Mouse (Mus musculus): ENCODE results near the gene Nr1d1. TPM values are rescaled to one million over a fixed set of nuclear protein-coding genes. Genes with fewer than 3 reads are reported as not detected.

The Nr1d1 gene
- polyA plus RNA-seq, 1 experiment, result 5.6 TPM

DNA sequence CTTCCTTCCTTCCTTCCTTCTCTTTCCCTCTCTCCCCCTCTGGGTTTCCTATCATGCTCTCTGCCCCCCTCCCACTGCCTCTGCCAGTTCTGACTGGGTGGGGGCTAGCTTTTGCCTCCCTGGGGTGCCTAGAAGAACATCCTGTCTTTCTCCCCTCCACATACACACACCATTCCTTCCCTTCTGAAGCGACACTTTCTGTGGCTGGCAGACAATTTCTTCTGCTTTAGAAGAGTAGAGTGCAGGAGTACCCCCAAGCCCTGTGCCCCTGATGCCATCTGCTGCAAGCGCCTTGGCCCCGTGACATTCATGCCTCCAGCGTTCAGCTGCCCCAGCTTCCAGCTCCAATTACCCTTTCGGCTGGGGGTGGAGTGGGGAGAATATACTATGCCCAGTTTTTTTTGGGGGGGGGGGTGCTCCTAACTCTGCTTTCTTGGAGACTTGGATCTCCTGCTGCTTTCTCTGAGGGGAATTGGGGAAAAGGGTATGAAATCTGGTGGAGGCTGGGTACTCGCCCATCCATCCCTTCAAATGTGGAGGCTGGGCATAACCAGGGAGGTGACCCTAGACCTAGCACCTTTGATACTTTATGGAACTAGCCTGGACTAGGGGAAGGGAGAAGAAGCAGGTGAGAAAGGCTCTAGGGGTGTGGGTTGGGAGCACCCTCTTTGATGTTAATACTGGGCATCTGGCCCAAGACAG is 27.2 kb downstream of the Nr1d1 start:
- Histone ChIP-seq H3K27me3 (replicated peaks) (no peaks in the 10 kb centered on the region), H3K36me3 (replicated peaks; ENCODE audit: low read length) (peaks cover 28% of the 10 kb centered on the region), H3K4me3 (replicated peaks) (peak overlapping the region; percentile 87), H3K9me3 (no peaks in the 10 kb centered on the region), H3K4me1 (peaks cover 100% of the 10 kb centered on the region)
- TF ChIP-seq FLI1 (IDR thresholded peaks at IDR 0.05; ENCODE audit: low read length), result no peak
- no peak for TF ChIP-seq GATA1 (IDR thresholded peaks at IDR 0.05; ENCODE audit: borderline replicate concordance, low read length)

GRCm38 (mm10) chr11:98746855-98747693 is 28.1 kb downstream of the Nr1d1 start:
- TF ChIP-seq FLI1 (IDR thresholded peaks at IDR 0.05; ENCODE audit: low read length) (no peak), GATA1 (IDR thresholded peaks at IDR 0.05; ENCODE audit: borderline replicate concordance, low read length) (no peak)
- Histone ChIP-seq H3K9me3 (no peaks in the 10 kb centered on the region), H3K36me3 (replicated peaks; ENCODE audit: low read length) (peaks cover 19% of the 10 kb centered on the region), H3K4me1 (peaks cover 99% of the 10 kb centered on the region), H3K4me3 (replicated peaks) (peak overlapping the region; percentile 93), H3K27me3 (replicated peaks) (no peaks in the 10 kb centered on the region)

- TF ChIP-seq GATA1 (IDR thresholded peaks at IDR 0.05; ENCODE audit: borderline replicate concordance, low read length), result no peak
- no peak for TF ChIP-seq FLI1 (IDR thresholded peaks at IDR 0.05; ENCODE audit: low read length)
- H3K4me3 ChIP-seq (replicated peaks), result peak overlapping the region; percentile 93
- no peaks in the 10 kb centered on the region for H3K9me3 ChIP-seq
- H3K27me3 ChIP-seq (replicated peaks), result no peaks in the 10 kb centered on the region
- H3K36me3 ChIP-seq (replicated peaks; ENCODE audit: low read length), result peaks cover 19% of the 10 kb centered on the region
- peaks cover 91% of the 10 kb centered on the region for H3K4me1 ChIP-seq
These were observed 28.9 kb downstream of the Nr1d1 start for GRCm38 (mm10) chr11:98745932-98746853.

DNA sequence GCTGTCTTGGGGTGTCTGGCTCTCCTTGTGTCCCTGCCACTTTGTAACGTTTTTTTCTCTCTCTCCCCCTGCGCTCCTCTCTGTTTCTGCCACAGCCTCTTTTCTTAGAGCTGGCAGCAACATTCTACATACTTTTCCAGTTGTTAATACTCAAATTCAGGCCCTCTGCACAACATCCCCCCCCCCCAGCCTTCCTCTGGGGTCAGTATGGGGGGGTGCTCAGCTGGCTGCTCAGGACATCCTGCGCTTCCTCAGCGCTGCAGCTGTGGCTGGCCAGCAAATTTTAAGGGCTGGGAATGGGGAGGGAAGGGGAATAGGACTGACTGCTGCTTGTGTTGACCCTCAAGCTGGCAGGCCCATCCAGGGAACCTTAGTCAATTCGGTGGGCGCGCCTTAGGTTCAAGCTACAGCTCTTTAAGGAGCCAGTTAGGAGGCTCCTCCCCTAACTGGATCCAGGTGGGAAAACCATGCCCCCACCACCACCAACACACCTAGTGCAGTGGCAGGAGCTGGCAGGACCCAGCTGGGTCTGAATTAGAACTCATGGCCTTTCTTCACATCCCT is 30.6 kb downstream of the Nr1d1 start:
- Histone ChIP-seq H3K27me3 (replicated peaks) (no peaks in the 10 kb centered on the region), H3K9me3 (no peaks in the 10 kb centered on the region), H3K4me3 (replicated peaks) (peak overlapping the region; percentile 98), H3K36me3 (replicated peaks; ENCODE audit: low read length) (peaks cover 14% of the 10 kb centered on the region), H3K4me1 (peaks cover 91% of the 10 kb centered on the region)
- TF ChIP-seq FLI1 (IDR thresholded peaks at IDR 0.05; ENCODE audit: low read length), result no peak
- no peak for TF ChIP-seq GATA1 (IDR thresholded peaks at IDR 0.05; ENCODE audit: borderline replicate concordance, low read length)

DNA sequence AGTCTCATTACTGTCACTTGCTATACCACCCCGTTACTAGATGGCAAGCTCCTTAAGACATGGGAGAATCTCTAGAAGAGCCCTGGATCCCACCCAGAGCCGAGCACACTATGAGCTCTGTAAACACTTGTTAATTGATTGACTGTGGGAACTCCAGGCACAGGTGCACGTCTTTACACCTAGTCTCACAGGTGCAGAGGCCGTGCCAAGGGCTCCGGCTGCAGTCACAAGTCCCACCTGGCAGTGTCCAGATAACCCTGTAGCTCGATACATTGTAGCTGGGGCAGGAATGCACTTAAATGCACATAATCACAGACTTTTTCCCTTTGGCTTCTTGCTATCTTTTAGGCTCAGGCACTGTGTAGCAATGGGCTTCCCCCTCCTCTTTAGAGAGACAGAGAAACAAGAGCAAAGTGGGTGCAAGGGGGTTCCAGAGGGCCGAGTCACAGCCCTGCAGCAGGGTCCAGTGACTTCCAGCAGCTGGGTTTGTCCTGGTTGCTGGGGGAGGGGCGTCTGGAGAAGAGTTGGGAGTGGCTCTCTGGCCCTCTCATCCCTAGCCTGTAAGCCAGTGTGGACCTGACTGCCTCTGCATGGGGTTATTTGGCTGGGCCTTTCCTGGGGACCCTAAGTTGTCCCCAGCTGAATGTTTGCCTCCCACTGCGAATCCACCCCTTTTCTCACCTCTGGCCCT is 31.3 kb downstream of the Nr1d1 start:
- peaks cover 14% of the 10 kb centered on the region for H3K36me3 ChIP-seq (replicated peaks; ENCODE audit: low read length)
- no peaks in the 10 kb centered on the region for H3K9me3 ChIP-seq
- H3K4me3 ChIP-seq (replicated peaks), result peak overlapping the region; percentile 98
- peaks cover 89% of the 10 kb centered on the region for H3K4me1 ChIP-seq
- no peaks in the 10 kb centered on the region for H3K27me3 ChIP-seq (replicated peaks)
- TF ChIP-seq GATA1 (IDR thresholded peaks at IDR 0.05; ENCODE audit: borderline replicate concordance, low read length), result no peak
- no peak for TF ChIP-seq FLI1 (IDR thresholded peaks at IDR 0.05; ENCODE audit: low read length)

- H3K9me3 ChIP-seq, result no peaks in the 10 kb centered on the region
- peaks cover 85% of the 10 kb centered on the region for H3K4me1 ChIP-seq
- peak overlapping the region; percentile 98 for H3K4me3 ChIP-seq (replicated peaks)
- TF ChIP-seq GATA1 (IDR thresholded peaks at IDR 0.05; ENCODE audit: borderline replicate concordance, low read length), result no peak
- TF ChIP-seq FLI1 (IDR thresholded peaks at IDR 0.05; ENCODE audit: low read length), result no peak
- no peaks in the 10 kb centered on the region for H3K27me3 ChIP-seq (replicated peaks)
- peaks cover 14% of the 10 kb centered on the region for H3K36me3 ChIP-seq (replicated peaks; ENCODE audit: low read length)
These were observed 32.5 kb downstream of the Nr1d1 start for GRCm38 (mm10) chr11:98742397-98743291.

GRCm38 (mm10) chr11:98741622-98742396 is 33.3 kb downstream of the Nr1d1 start:
- Histone ChIP-seq H3K4me1 (peaks cover 77% of the 10 kb centered on the region), H3K4me3 (replicated peaks) (peak overlapping the region; percentile 98), H3K27me3 (replicated peaks) (no peaks in the 10 kb centered on the region), H3K36me3 (replicated peaks; ENCODE audit: low read length) (peaks cover 14% of the 10 kb centered on the region), H3K9me3 (no peaks in the 10 kb centered on the region)
- TF ChIP-seq GATA1 (IDR thresholded peaks at IDR 0.05; ENCODE audit: borderline replicate concordance, low read length) (no peak), FLI1 (IDR thresholded peaks at IDR 0.05; ENCODE audit: low read length) (no peak)
